Mouse (Mus musculus) regulatory T cell (primary cell): Measurements from ENCODE around the gene Tagap.

ENCODE experiments used
- in situ Hi-C: fragments of 300-600 bp; cut with MboI, MseI; formaldehyde crosslinking; loops from one replicate; pipeline ENCODE4 v1.15.1; 2025; ENCODE audit warnings: high pct_unique_total_duplicates

The Tagap gene

GRCm38 (mm10) chr17:7925413-7926160 lies at the start of gene Tagap:
Tagap (plus strand) TSS chr17:7926000.
- in situ Hi-C loops: loop anchor here (5.0 to 25.0 kb wide), 3 partner anchors 58 to 521 kb away; partner anchors contain the start of gene Ccr6

- in situ Hi-C loops: no loop called here
Observed at GRCm38 (mm10) chr17:7876541-7876940, 49.3 kb upstream of the Tagap start.

GRCm38 (mm10) chr17:7877191-7877764 lies 48.5 kb upstream of the Tagap start:
- in situ Hi-C loops: no loop called here

GRCm38 (mm10) chr17:7877878-7878277 lies 47.9 kb upstream of the Tagap start:
- in situ Hi-C loops: no loop called here

GRCm38 (mm10) chr17:7879529-7879928 lies 46.3 kb upstream of the Tagap start:
- in situ Hi-C loops: no loop called here

- in situ Hi-C loops: no loop called here
Observed at GRCm38 (mm10) chr17:7883126-7883525, 42.7 kb upstream of the Tagap start.

- in situ Hi-C loops: no loop called here
Observed at GRCm38 (mm10) chr17:7884606-7885005, 41.2 kb upstream of the Tagap start.

- in situ Hi-C loops: no loop called here
Observed at GRCm38 (mm10) chr17:7887071-7887815, 38.6 kb upstream of the Tagap start.

- in situ Hi-C loops: no loop called here
Observed at GRCm38 (mm10) chr17:7888291-7888690, 37.5 kb upstream of the Tagap start.

GRCm38 (mm10) chr17:7889026-7889425 lies 36.8 kb upstream of the Tagap start:
- in situ Hi-C loops: no loop called here

GRCm38 (mm10) chr17:7892676-7893075 lies 33.1 kb upstream of the Tagap start:
- in situ Hi-C loops: no loop called here

- in situ Hi-C loops: no loop called here
Observed at GRCm38 (mm10) chr17:7894094-7894493, 31.7 kb upstream of the Tagap start.

- in situ Hi-C loops: no loop called here
Observed at GRCm38 (mm10) chr17:7896047-7896635, 29.7 kb upstream of the Tagap start.

GRCm38 (mm10) chr17:7897120-7897519 lies 28.7 kb upstream of the Tagap start:
- in situ Hi-C loops: no loop called here

GRCm38 (mm10) chr17:7897756-7898155 lies 28.0 kb upstream of the Tagap start:
- in situ Hi-C loops: no loop called here

- in situ Hi-C loops: no loop called here
Observed at GRCm38 (mm10) chr17:7899233-7899632, 26.6 kb upstream of the Tagap start.

GRCm38 (mm10) chr17:7899961-7900360 lies 25.8 kb upstream of the Tagap start:
- in situ Hi-C loops: no loop called here

GRCm38 (mm10) chr17:7901536-7901935 lies 24.3 kb upstream of the Tagap start:
- in situ Hi-C loops: no loop called here

- in situ Hi-C loops: no loop called here
Observed at GRCm38 (mm10) chr17:7902362-7902761, 23.4 kb upstream of the Tagap start.

- in situ Hi-C loops: no loop called here
Observed at GRCm38 (mm10) chr17:7904992-7905391, 20.8 kb upstream of the Tagap start.

- in situ Hi-C loops: no loop called here
Observed at GRCm38 (mm10) chr17:7905936-7906685, 19.7 kb upstream of the Tagap start.
